Mouse (Mus musculus): Measurements from ENCODE around the gene Klhl11.

DNA sequence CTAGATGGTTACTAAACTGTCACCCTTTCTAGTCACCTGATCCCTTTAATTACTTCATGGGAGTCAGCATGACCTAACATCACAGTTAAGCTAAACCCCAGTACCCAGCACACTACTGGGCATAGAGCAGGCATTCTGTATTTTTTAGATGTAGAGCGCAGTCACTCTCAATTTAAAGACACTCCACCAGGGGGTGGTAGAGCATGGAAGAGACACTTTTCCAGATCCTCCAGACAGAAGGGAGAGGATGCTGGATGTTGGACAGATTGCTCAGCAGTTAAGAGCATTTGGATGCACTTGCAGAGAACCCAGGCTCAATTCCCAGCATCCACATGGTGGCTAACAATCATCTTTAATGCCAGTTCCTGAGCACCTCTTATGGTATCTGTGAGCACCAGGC lies 39.8 kb upstream of the Klhl11 start:
- no peak for TF ChIP-seq CTCF (IDR thresholded peaks at IDR 0.05; ENCODE audit: low read depth, low read length)
- TF ChIP-seq POLR2A (IDR thresholded peaks at IDR 0.05; ENCODE audit: borderline replicate concordance, low read depth, low read length), result no peak
